Mouse (Mus musculus) hindbrain, embryonic 15.5 days (tissue): Measurements from ENCODE around the gene Sugct. TPM values are rescaled to one million over a fixed set of nuclear protein-coding genes. Genes with fewer than 3 reads are reported as not detected.

Source experiments
- ATAC-seq: fragments of 200-750 bp; cut with Nextera tagmentation; 2 replicates; pipeline ENCODE4 v1.8.0; 2017; ENCODE audit warnings: low read depth, moderate number of reproducible peaks, moderate TSS enrichment; ENCODE audit not compliant: low FRiP score
- H3K27ac ChIP-seq: fragments of 300-500 bp; sonication (generic); replicated peaks from 2 replicates; pipeline ENCODE4 v1.5.1; 2015; ENCODE audit warnings: mild to moderate bottlenecking, inconsistent platforms
- H3K27me3 ChIP-seq: fragments of 300-500 bp; sonication (generic); 2 replicates; pipeline ENCODE4 v1.6.1; 2015; ENCODE audit warnings: control low read depth, inconsistent platforms
- H3K36me3 ChIP-seq: fragments of 300-500 bp; sonication (generic); 2 replicates; pipeline ENCODE4 v1.6.1; 2015; ENCODE audit warnings: control low read depth, inconsistent platforms
- H3K4me1 ChIP-seq: fragments of 300-500 bp; sonication (generic); replicated peaks from 2 replicates; pipeline ENCODE4 v1.6.1; 2015; ENCODE audit warnings: control low read depth, inconsistent platforms
- H3K4me2 ChIP-seq: fragments of 300-500 bp; sonication (generic); 2 replicates; pipeline ENCODE4 v1.6.1; 2015; ENCODE audit warnings: moderate library complexity, mild to moderate bottlenecking, inconsistent platforms
- H3K4me3 ChIP-seq: fragments of 300-500 bp; sonication (generic); 2 replicates; pipeline ENCODE4 v1.5.1; 2015; ENCODE audit warnings: mild to moderate bottlenecking, inconsistent platforms
- H3K9ac ChIP-seq: fragments of 300-500 bp; sonication (generic); 2 replicates; pipeline ENCODE4 v1.6.1; 2015; ENCODE audit warnings: inconsistent platforms
- H3K9me3 ChIP-seq: fragments of 300-500 bp; sonication (generic); 2 replicates; pipeline ENCODE4 v1.6.1; 2016; ENCODE audit warnings: control low read depth, inconsistent platforms
- WGBS: fragments of 180-500 bp; shearing (Covaris S2); methylation state at CpG from one replicate; pipeline ENCODE4 v1.1.7; 2015; 5-methylcytosine and 5-hydroxymethylcytosine counted together
- polyA plus RNA-seq: library from polyadenylated mRNA; unstranded; fragments of >200 nt; fragmentation: Nextera tagmentation; extraction: Ambion mirVana; gene quantifications from 2 replicates; pipeline ENCODE4 v1.2.1, GENCODE M21; 2015

Gene Sugct
- 2.6 and 3.1 TPM in 2 replicates for polyA plus RNA-seq

GRCm38 (mm10) chr13:17694911-17695699 is at the start of gene Sugct, which contains the start of gene Mplkip:
Gene Sugct (minus strand): TSS chr13:17695553.
Gene Mplkip (plus strand): TSS chr13:17695192.
- peaks cover 13% of the 10 kb centered on the region for H3K4me1 ChIP-seq
- under 1% methylated on average over 66 of the region's 66 CpGs for WGBS
- peak within 1 kb of the TSS; percentile 82 for H3K4me2 ChIP-seq
- peak within 1 kb of the TSS; percentile 95 for H3K27ac ChIP-seq
- H3K36me3 ChIP-seq = no peaks in the 10 kb centered on the region
- H3K9ac ChIP-seq = peak within 1 kb of the TSS; percentile 76
- no peaks in the 10 kb centered on the region for H3K9me3 ChIP-seq
- peak within 1 kb of the TSS; percentile 77 for H3K4me3 ChIP-seq
- peak; percentile 99 for ATAC-seq
- H3K27me3 ChIP-seq = no peaks in the 10 kb centered on the region

- Histone ChIP-seq H3K36me3 (peaks cover 7% of the 10 kb centered on the region), H3K4me2 (no peak overlapping the region), H3K9me3 (no peaks in the 10 kb centered on the region), H3K4me3 (no peak overlapping the region), H3K27ac (no peak overlapping the region), H3K9ac (no peak overlapping the region), H3K4me1 (no peaks in the 10 kb centered on the region), H3K27me3 (no peaks in the 10 kb centered on the region)
- no peak for ATAC-seq
- 95% methylated on average over 3 of the region's 3 CpGs for WGBS
Measured at GRCm38 (mm10) chr13:17728798-17729197, 33.4 kb upstream of the Sugct start.

GRCm38 (mm10) chr13:17727922-17728321 is 32.6 kb upstream of the Sugct start:
- 95% methylated on average over 4 of the region's 4 CpGs for WGBS
- Histone ChIP-seq H3K9ac (no peak overlapping the region), H3K27me3 (no peaks in the 10 kb centered on the region), H3K9me3 (no peaks in the 10 kb centered on the region), H3K4me2 (no peak overlapping the region), H3K4me3 (no peak overlapping the region), H3K36me3 (peaks cover 7% of the 10 kb centered on the region), H3K4me1 (no peaks in the 10 kb centered on the region), H3K27ac (no peak overlapping the region)
- no peak for ATAC-seq

GRCm38 (mm10) chr13:17717357-17717756 is 22.0 kb upstream of the Sugct start:
- 84% methylated on average over 1 of the region's 1 CpGs for WGBS

GRCm38 (mm10) chr13:17708784-17709311 is 13.5 kb upstream of the Sugct start:
- Histone ChIP-seq H3K4me3 (no peak overlapping the region), H3K9me3 (no peaks in the 10 kb centered on the region), H3K4me1 (no peaks in the 10 kb centered on the region), H3K27me3 (no peaks in the 10 kb centered on the region), H3K27ac (no peak overlapping the region), H3K4me2 (no peak overlapping the region), H3K36me3 (no peaks in the 10 kb centered on the region), H3K9ac (no peak overlapping the region)
- 78% methylated on average over 5 of the region's 5 CpGs for WGBS
- ATAC-seq = no peak

More at GRCm38 (mm10) chr13:17717357-17717756, 22.0 kb upstream of the Sugct start:
- Histone ChIP-seq H3K36me3 (peaks cover 30% of the 10 kb centered on the region), H3K27me3 (no peaks in the 10 kb centered on the region), H3K4me1 (no peaks in the 10 kb centered on the region), H3K4me3 (no peak overlapping the region), H3K9me3 (no peaks in the 10 kb centered on the region), H3K27ac (no peak overlapping the region), H3K9ac (no peak overlapping the region), H3K4me2 (no peak overlapping the region)
- ATAC-seq = no peak

- no peak overlapping the region for H3K9ac ChIP-seq
- H3K4me2 ChIP-seq = no peak overlapping the region
- H3K36me3 ChIP-seq = no peaks in the 10 kb centered on the region
- H3K27me3 ChIP-seq = no peaks in the 10 kb centered on the region
- H3K27ac ChIP-seq = no peak overlapping the region
- H3K9me3 ChIP-seq = no peaks in the 10 kb centered on the region
- WGBS = 83% methylated on average over 6 of the region's 6 CpGs
- ATAC-seq = no peak
- H3K4me3 ChIP-seq = no peak overlapping the region
- H3K4me1 ChIP-seq = no peaks in the 10 kb centered on the region
Measured at GRCm38 (mm10) chr13:17705188-17705826, 10.0 kb upstream of the Sugct start.

- H3K27me3 ChIP-seq = no peaks in the 10 kb centered on the region
- ATAC-seq = no peak
- no peak overlapping the region for H3K4me2 ChIP-seq
- no peak overlapping the region for H3K4me3 ChIP-seq
- H3K9ac ChIP-seq = no peak overlapping the region
- no peaks in the 10 kb centered on the region for H3K36me3 ChIP-seq
- no peak overlapping the region for H3K27ac ChIP-seq
- H3K4me1 ChIP-seq = peaks cover 5% of the 10 kb centered on the region; the same call in 1 of the 2 replicates
- H3K9me3 ChIP-seq = no peaks in the 10 kb centered on the region
Measured at GRCm38 (mm10) chr13:17702311-17702710, 7.0 kb upstream of the Sugct start.

- Histone ChIP-seq H3K27me3 (no peaks in the 10 kb centered on the region), H3K36me3 (no peaks in the 10 kb centered on the region), H3K4me1 (peaks cover 9% of the 10 kb centered on the region), H3K4me3 (no peak overlapping the region), H3K4me2 (no peak overlapping the region), H3K9ac (no peak overlapping the region), H3K27ac (no peak overlapping the region), H3K9me3 (no peaks in the 10 kb centered on the region)
- no peak for ATAC-seq
Measured at GRCm38 (mm10) chr13:17701322-17701721, 6.0 kb upstream of the Sugct start.

GRCm38 (mm10) chr13:17700090-17700715 is 4.8 kb upstream of the Sugct start:
- Histone ChIP-seq H3K9ac (no peak overlapping the region), H3K9me3 (no peaks in the 10 kb centered on the region), H3K4me3 (no peak overlapping the region), H3K36me3 (no peaks in the 10 kb centered on the region), H3K27ac (no peak overlapping the region), H3K27me3 (no peaks in the 10 kb centered on the region), H3K4me1 (peaks cover 13% of the 10 kb centered on the region), H3K4me2 (no peak overlapping the region)
- ATAC-seq = no peak
- 72% methylated on average over 3 of the region's 3 CpGs for WGBS

- Histone ChIP-seq H3K4me1 (peaks cover 13% of the 10 kb centered on the region), H3K27ac (peak overlapping the region; percentile 95), H3K9ac (peak overlapping the region; percentile 76), H3K36me3 (no peaks in the 10 kb centered on the region), H3K4me3 (peak overlapping the region; percentile 77), H3K4me2 (peak overlapping the region; percentile 82), H3K27me3 (no peaks in the 10 kb centered on the region), H3K9me3 (no peaks in the 10 kb centered on the region)
- no peak for ATAC-seq
- WGBS = 17% methylated on average over 7 of the region's 7 CpGs
Measured at GRCm38 (mm10) chr13:17695898-17696580, 686 bp upstream of the Sugct start.

DNA sequence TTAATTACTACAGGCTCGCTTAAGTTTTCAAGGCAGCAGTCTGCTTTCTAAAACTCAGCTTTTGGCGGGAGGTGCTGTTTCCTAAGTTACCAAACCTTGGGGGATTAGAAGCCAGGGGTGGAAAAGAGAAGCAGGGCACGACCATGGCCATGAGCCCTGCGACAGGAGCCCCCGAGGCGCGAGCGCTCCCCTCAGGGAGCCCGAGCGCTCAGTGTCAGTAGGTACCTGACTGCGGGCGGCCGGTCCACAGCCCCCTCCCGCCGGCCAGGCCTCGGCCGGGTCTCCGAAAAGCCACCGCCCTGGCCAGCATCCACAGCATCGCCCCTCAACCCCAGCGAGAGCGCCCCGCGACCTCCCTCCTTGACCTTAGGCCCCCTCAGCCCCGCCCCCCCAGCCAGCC is 939 bp downstream of the Sugct start:
- peaks cover 13% of the 10 kb centered on the region for H3K4me1 ChIP-seq
- no peaks in the 10 kb centered on the region for H3K27me3 ChIP-seq
- WGBS = under 1% methylated on average over 21 of the region's 25 CpGs
- no peaks in the 10 kb centered on the region for H3K36me3 ChIP-seq
- peak overlapping the region; percentile 95 for H3K27ac ChIP-seq
- peak overlapping the region; percentile 76 for H3K9ac ChIP-seq
- peak; percentile 83 for ATAC-seq
- H3K4me2 ChIP-seq = peak overlapping the region; percentile 82
- H3K9me3 ChIP-seq = no peaks in the 10 kb centered on the region
- H3K4me3 ChIP-seq = peak overlapping the region; percentile 77
